Mouse (Mus musculus): Measurements from ENCODE around the gene Nat9.
A peak's percentile ranks its signal among the peaks of the same experiment; 100 is the strongest.

The Nat9 gene

GRCm38 (mm10) chr11:115187693-115188092, at the start of gene Nat9:
Nat9 (minus strand) TSS chr11:115187859.
- DNase-seq (ENCODE audit: low read depth, low spot score): no peak

- peak; percentile 70 for DNase-seq (ENCODE audit: low read depth, low spot score)
Measured at GRCm38 (mm10) chr11:115236570-115236969, 48.9 kb upstream of the Nat9 start.

- no peak for DNase-seq (ENCODE audit: low read depth, low spot score)
Measured at GRCm38 (mm10) chr11:115234320-115235044, 46.8 kb upstream of the Nat9 start.

- DNase-seq (ENCODE audit: low read depth, low spot score): no peak
Measured at GRCm38 (mm10) chr11:115233526-115234290, 46.0 kb upstream of the Nat9 start.

GRCm38 (mm10) chr11:115232889-115233288, 45.2 kb upstream of the Nat9 start:
- DNase-seq (ENCODE audit: low read depth, low spot score): no peak

- no peak for DNase-seq (ENCODE audit: low read depth, low spot score)
Measured at GRCm38 (mm10) chr11:115231924-115232323, 44.3 kb upstream of the Nat9 start.

GRCm38 (mm10) chr11:115231168-115231915, 43.7 kb upstream of the Nat9 start:
- DNase-seq (ENCODE audit: low read depth, low spot score): no peak

- DNase-seq (ENCODE audit: low read depth, low spot score): no peak
Measured at GRCm38 (mm10) chr11:115229021-115229930, 41.6 kb upstream of the Nat9 start.

- DNase-seq (ENCODE audit: low read depth, low spot score): no peak
Measured at GRCm38 (mm10) chr11:115228430-115228829, 40.8 kb upstream of the Nat9 start.

GRCm38 (mm10) chr11:115227640-115228039, 40.0 kb upstream of the Nat9 start:
- DNase-seq (ENCODE audit: low read depth, low spot score): no peak

- DNase-seq (ENCODE audit: low read depth, low spot score): no peak
Measured at GRCm38 (mm10) chr11:115226811-115227491, 39.3 kb upstream of the Nat9 start.

GRCm38 (mm10) chr11:115225301-115225700, 37.6 kb upstream of the Nat9 start:
- DNase-seq (ENCODE audit: low read depth, low spot score): no peak

GRCm38 (mm10) chr11:115224889-115225288, 37.2 kb upstream of the Nat9 start:
- DNase-seq (ENCODE audit: low read depth, low spot score): peak; percentile 77

- no peak for DNase-seq (ENCODE audit: low read depth, low spot score)
Measured at GRCm38 (mm10) chr11:115223877-115224276, 36.2 kb upstream of the Nat9 start.

- DNase-seq (ENCODE audit: low read depth, low spot score): no peak
Measured at GRCm38 (mm10) chr11:115223451-115223850, 35.8 kb upstream of the Nat9 start.

GRCm38 (mm10) chr11:115222570-115222969, 34.9 kb upstream of the Nat9 start:
- no peak for DNase-seq (ENCODE audit: low read depth, low spot score)

GRCm38 (mm10) chr11:115222077-115222476, 34.4 kb upstream of the Nat9 start:
- DNase-seq (ENCODE audit: low read depth, low spot score): no peak

GRCm38 (mm10) chr11:115219685-115220084, 32.0 kb upstream of the Nat9 start:
- no peak for DNase-seq (ENCODE audit: low read depth, low spot score)

- DNase-seq (ENCODE audit: low read depth, low spot score): no peak
Measured at GRCm38 (mm10) chr11:115219263-115219662, 31.6 kb upstream of the Nat9 start.

All from mesoderm, embryonic 11.5 days (tissue).